Mouse (Mus musculus) B cell, adult (primary cell): ENCODE results near the gene Sftpd. TPM values are rescaled to one million over a fixed set of nuclear protein-coding genes. Genes with fewer than 3 reads are reported as not detected.

Experiments used
- total RNA-seq: library from RNA; stranded (reverse); gene quantifications from 4 replicates; pipeline ENCODE4 v1.2.4, GENCODE M21; 2023; ENCODE audit not compliant: inconsistent age

Sftpd gene
- total RNA-seq = not detected in 4 replicates

GRCm38 (mm10) chr14:41185059-41185821 lies at the start of gene Sftpd:
Gene Sftpd, minus strand, starts transcription at chr14:41185149.

GRCm38 (mm10) chr14:41151220-41151898 lies 33.6 kb downstream of the Sftpd start, which contains the start of gene Mbl1:
Gene Mbl1, plus strand, starts transcription at chr14:41151458.

GRCm38 (mm10) chr14:41131540-41131939 lies 53.4 kb downstream of the Sftpd start, which contains the start of gene Sftpa1:
Gene Sftpa1, plus strand, starts transcription at chr14:41131782.

Other genes with a start within 250 kb of the Sftpd start
- 57.1 to 64.6 TPM (median 60.5 TPM) in 4 replicates for gene Tspan14, start 218.3 kb downstream of the Sftpd start, total RNA-seq
- 19.3 to 27.7 TPM (median 22.3 TPM) in 4 replicates for gene Fam213a, start 171.4 kb downstream of the Sftpd start, total RNA-seq
- not detected in 4 replicates for gene Dydc2, start 115.9 kb downstream of the Sftpd start, total RNA-seq
- gene Dydc1, start 112.2 kb downstream of the Sftpd start, total RNA-seq = not detected in 4 replicates
- not detected in 4 replicates for gene Mat1a, start 80.1 kb downstream of the Sftpd start, total RNA-seq
- not detected in 4 replicates for gene Sftpa1, start 53.4 kb downstream of the Sftpd start, total RNA-seq
- not detected in 4 replicates for gene Mbl1, start 33.7 kb downstream of the Sftpd start, total RNA-seq
- gene Gm2832, start 93.7 kb upstream of the Sftpd start, total RNA-seq = not detected in 4 replicates
- gene Gm5798, start 163.5 kb upstream of the Sftpd start, total RNA-seq = not detected in 4 replicates
- not detected in 4 replicates for gene Gm7945, start 201.2 kb upstream of the Sftpd start, total RNA-seq
- not detected in 4 replicates for gene Gm6482, start 223.1 kb upstream of the Sftpd start, total RNA-seq